Mouse (Mus musculus) hindbrain, postnatal 0 days (tissue): ENCODE results near the gene Gm9803. TPM values are rescaled to one million over a fixed set of nuclear protein-coding genes. Genes with fewer than 3 reads are reported as not detected.

Source experiments
- ATAC-seq: fragments of 200-750 bp; cut with Nextera tagmentation; 2 replicates; pipeline ENCODE4 v1.8.0; 2017; ENCODE audit warnings: mild to moderate bottlenecking, moderate TSS enrichment, moderate library complexity
- DNase-seq: peaks from one replicate; pipeline ENCODE4 v3.0.0-alpha.2; 2015; ENCODE audit warnings: low spot score
- H3K27ac ChIP-seq: fragments of 300-500 bp; sonication (generic); 2 replicates; pipeline ENCODE4 v1.5.1; 2014; ENCODE audit warnings: mild to moderate bottlenecking
- H3K27me3 ChIP-seq: fragments of 300-500 bp; sonication (generic); 2 replicates; pipeline ENCODE4 v1.6.1; 2014; ENCODE audit warnings: low read length, mixed read lengths; ENCODE audit not compliant: insufficient read depth
- H3K36me3 ChIP-seq: fragments of 300-500 bp; sonication (generic); 2 replicates; pipeline ENCODE4 v1.6.1; 2014; ENCODE audit warnings: low read length, mixed read lengths; ENCODE audit not compliant: insufficient read depth
- H3K4me1 ChIP-seq: fragments of 300-500 bp; sonication (generic); 2 replicates; pipeline ENCODE4 v1.6.1; 2014; ENCODE audit warnings: antibody characterized with exemption, low read length, mixed read lengths; ENCODE audit not compliant: insufficient read depth
- H3K4me2 ChIP-seq: fragments of 300-500 bp; sonication (generic); 2 replicates; pipeline ENCODE4 v1.6.1; 2014; ENCODE audit warnings: low read depth, mild to moderate bottlenecking, low read length, moderate library complexity, mixed read lengths
- H3K4me3 ChIP-seq: fragments of 300-500 bp; sonication (generic); 2 replicates; pipeline ENCODE4 v1.5.1; 2014; ENCODE audit warnings: low read length
- H3K9ac ChIP-seq: fragments of 300-500 bp; sonication (generic); replicated peaks from 2 replicates; pipeline ENCODE4 v1.6.1; 2014; ENCODE audit warnings: mild to moderate bottlenecking, low read length, moderate library complexity, mixed read lengths
- H3K9me3 ChIP-seq: fragments of 300-500 bp; sonication (generic); 2 replicates; pipeline ENCODE4 v1.6.1; 2016; ENCODE audit warnings: low read length, mixed read lengths
- CTCF ChIP-seq: IDR thresholded peaks from 2 replicates; pipeline ENCODE4 v1.5.1; 2016; ENCODE audit warnings: antibody characterized with exemption, control low read depth, low read depth
- WGBS: fragments of 180-500 bp; shearing (Covaris S2); extraction: QIAGEN DNeasy Blood & Tissue Kit; methylation state at CpG from one replicate; pipeline ENCODE4 v1.1.7; 2014; 5-methylcytosine and 5-hydroxymethylcytosine counted together
- polyA plus RNA-seq: library from polyadenylated mRNA; unstranded; fragments of >200 nt; fragmentation: Nextera tagmentation; extraction: Ambion mirVana; gene quantifications from 2 replicates; pipeline ENCODE4 v1.2.1, GENCODE M21; 2015
- total RNA-seq: library from RNA; depleted of rRNA; stranded (reverse); fragments of >200 nt; gene quantifications from 2 replicates; pipeline ENCODE4 v1.2.3, GENCODE M21; 2014; rRNA removed

Gene Gm9803
- total and polyA plus RNA-seq, 2 experiments from 2014 or later, result 18.1 to 30.1 TPM

DNA sequence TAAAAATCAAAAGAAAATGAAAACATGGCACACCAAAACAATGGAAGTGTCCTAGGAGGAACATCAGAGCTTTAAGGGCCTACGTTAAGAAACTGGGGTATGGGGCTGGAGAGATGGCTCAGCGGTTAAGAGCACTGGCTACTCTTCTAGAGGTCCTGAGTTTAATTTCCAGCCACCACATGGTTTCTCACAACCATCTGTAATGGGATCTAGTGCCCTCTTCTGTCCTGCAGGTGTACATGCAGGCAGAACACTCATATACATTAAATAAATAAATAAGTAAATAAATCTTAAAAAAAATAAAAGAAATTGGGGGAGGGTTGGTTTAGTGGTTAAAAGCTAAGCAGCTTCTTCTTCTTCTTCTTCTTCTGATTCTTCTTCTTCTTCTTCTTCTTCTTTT is 37.4 kb downstream of the Gm9803 start:
- H3K27ac ChIP-seq, result no peak overlapping the region
- H3K9me3 ChIP-seq, result no peaks in the 10 kb centered on the region
- H3K4me1 ChIP-seq, result no peaks in the 10 kb centered on the region
- H3K27me3 ChIP-seq, result no peaks in the 10 kb centered on the region
- no peak overlapping the region for H3K4me3 ChIP-seq
- DNase-seq (no peak), ATAC-seq (no peak)
- H3K36me3 ChIP-seq, result no peaks in the 10 kb centered on the region
- no peak overlapping the region for H3K9ac ChIP-seq
- no peak; the same call in 1 of the 2 replicates for TF ChIP-seq CTCF
- WGBS, result 83% methylated on average over 2 of the region's 2 CpGs
- no peak overlapping the region for H3K4me2 ChIP-seq

Other genes with a start within 250 kb of the Gm9803 start
- 10.7 and 11.9 TPM in 2 replicates for gene Bend3, start 45.3 kb upstream of the Gm9803 start, total RNA-seq
- gene Bend3, start 45.3 kb upstream of the Gm9803 start, polyA plus RNA-seq, result 1.5 and 2.2 TPM in 2 replicates
- 17.7 and 19.6 TPM in 2 replicates for gene 1700021F05Rik, start 16.9 kb downstream of the Gm9803 start, total RNA-seq
- 77.1 and 80.3 TPM in 2 replicates for gene 1700021F05Rik, start 16.9 kb downstream of the Gm9803 start, polyA plus RNA-seq
- 322 and 324 TPM in 2 replicates for gene Cd24a, start 54.2 kb downstream of the Gm9803 start, total RNA-seq
- gene Cd24a, start 54.2 kb downstream of the Gm9803 start, polyA plus RNA-seq, result 258 and 286 TPM in 2 replicates